Mouse (Mus musculus) ES-E14 (cell line): ENCODE results near the gene Stx16. TPM values are rescaled to one million over a fixed set of nuclear protein-coding genes. Genes with fewer than 3 reads are reported as not detected.
A peak's percentile ranks its signal among the peaks of the same experiment; 100 is the strongest.

Experiments used
- DNase-seq: peaks from one replicate; pipeline ENCODE4 v3.0.0-alpha.2; 2013; ENCODE audit warnings: low read depth, low spot score
- H3K27ac ChIP-seq: 2 replicates; pipeline ENCODE4 v1.5.1; 2012; ENCODE audit warnings: low read depth, mild to moderate bottlenecking, low read length, moderate library complexity, mixed read lengths; ENCODE audit not compliant: poor library complexity, insufficient read depth, severe bottlenecking
- H3K36me3 ChIP-seq: 2 replicates; pipeline ENCODE4 v1.6.1; 2012; ENCODE audit warnings: mild to moderate bottlenecking, low read length, moderate library complexity, mixed read lengths; ENCODE audit not compliant: control insufficient read depth, poor library complexity, insufficient read depth, severe bottlenecking
- H3K4me1 ChIP-seq, 2 experiments: fragments of 150-350 bp in 1 of 2; sonication (generic) in 1 of 2; 2 replicates each; pipeline ENCODE4 v1.6.1; 2012; ENCODE audit warnings: low read length in 2 of 2, mild to moderate bottlenecking in 1 of 2, mixed read lengths in 1 of 2; ENCODE audit not compliant: control insufficient read depth in 2 of 2, insufficient read depth in 2 of 2, poor library complexity in 1 of 2
- H3K4me3 ChIP-seq, 2 experiments: fragments of 150-350 bp in 1 of 2; sonication (generic) in 1 of 2; 2 replicates each; pipeline ENCODE4 v1.5.1; 2012; ENCODE audit warnings: low read length in 2 of 2, low read depth in 1 of 2, mild to moderate bottlenecking in 1 of 2, mixed read lengths in 1 of 2; ENCODE audit not compliant: insufficient read depth in 1 of 2, poor library complexity in 1 of 2, severe bottlenecking in 1 of 2
- H3K9ac ChIP-seq: 2 replicates; pipeline ENCODE4 v1.6.1; 2012; ENCODE audit warnings: low read depth, mild to moderate bottlenecking, low read length, mixed read lengths; ENCODE audit not compliant: poor library complexity, insufficient read depth, severe bottlenecking
- H3K9me3 ChIP-seq: fragments of 150-350 bp; sonication (generic); 2 replicates; pipeline ENCODE4 v1.6.1; 2012; ENCODE audit warnings: low read depth, mild to moderate bottlenecking, low read length; ENCODE audit not compliant: control insufficient read depth, insufficient read depth
- CHD2 ChIP-seq: IDR thresholded peaks from 2 replicates; pipeline ENCODE4 v1.6.1; 2014; ENCODE audit warnings: mild to moderate bottlenecking, low read depth, low read length, inconsistent platforms
- HCFC1 ChIP-seq: IDR thresholded peaks from 2 replicates; pipeline ENCODE4 v1.6.1; 2012; ENCODE audit warnings: low read length, inconsistent platforms, borderline replicate concordance; ENCODE audit not compliant: insufficient read depth
- MAFK ChIP-seq: IDR thresholded peaks from 2 replicates; pipeline ENCODE4 v1.6.1; 2014; ENCODE audit warnings: mild to moderate bottlenecking, low read depth, low read length, inconsistent platforms; ENCODE audit not compliant: insufficient read depth
- ZC3H11A ChIP-seq: IDR thresholded peaks from 2 replicates; pipeline ENCODE4 v1.6.1; 2012; ENCODE audit warnings: low read depth, mild to moderate bottlenecking, inconsistent platforms, low read length, borderline replicate concordance
- ZNF384 ChIP-seq: IDR thresholded peaks from 2 replicates; pipeline ENCODE4 v1.6.1; 2012; ENCODE audit warnings: low read depth, low read length, inconsistent platforms
- in situ Hi-C, 2 experiments: fragments of 600-800 bp; cut with MboI; formaldehyde crosslinking; loops; one replicate each; pipeline ENCODE4 v1.15.1; 2025; ENCODE audit warnings: low sequenced_read_pairs in 2 of 2, inconsistent platforms in 1 of 2; ENCODE audit not compliant: unreplicated experiment in 2 of 2
- total RNA-seq: library from RNA; depleted of rRNA; stranded (reverse); fragments of 300-350 nt; gene quantifications from 2 replicates; pipeline ENCODE4 v1.2.3, GENCODE M21; 2012; rRNA removed

The Stx16 gene
- 31.4 and 31.6 TPM in 2 replicates for total RNA-seq

GRCm38 (mm10) chr2:174075673-174076432, at the start of gene Stx16:
Gene Stx16, plus strand, starts transcription at chr2:174076308.
- peak within 1 kb of the TSS; percentile 83 for H3K9ac ChIP-seq
- H3K36me3 ChIP-seq, result no peaks in the 10 kb centered on the region
- in situ Hi-C loops, result no loop called here
- no peak for TF ChIP-seq MAFK
- TF ChIP-seq HCFC1, result peak; percentile 91
- peak; percentile 80 for TF ChIP-seq ZNF384
- H3K9me3 ChIP-seq, result no peaks in the 10 kb centered on the region
- DNase-seq, result peak; percentile 90
- H3K27ac ChIP-seq, result peak within 1 kb of the TSS; percentile 40; the same call in 1 of the 2 replicates
- peak within 1 kb of the TSS; percentile 86 to 97 for H3K4me3 ChIP-seq
- peaks cover 2 to 3% of the 10 kb centered on the region in 2 experiments; a peak in 1 of 4 replicates for H3K4me1 ChIP-seq

GRCm38 (mm10) chr2:174026406-174026805, 49.7 kb upstream of the Stx16 start:
- H3K36me3 ChIP-seq, result no peaks in the 10 kb centered on the region
- in situ Hi-C loops, result no loop called here
- H3K4me3 ChIP-seq, result no peak overlapping the region
- no peaks in the 10 kb centered on the region for H3K9me3 ChIP-seq
- no peak for DNase-seq
- TF ChIP-seq MAFK, result no peak
- no peak for TF ChIP-seq ZC3H11A
- TF ChIP-seq ZNF384, result no peak
- TF ChIP-seq CHD2, result no peak
- TF ChIP-seq HCFC1, result no peak
- no peaks in the 10 kb centered on the region for H3K4me1 ChIP-seq
- no peak overlapping the region for H3K9ac ChIP-seq
- H3K27ac ChIP-seq, result no peak overlapping the region

GRCm38 (mm10) chr2:174033257-174033800, 42.8 kb upstream of the Stx16 start:
- DNase-seq, result no peak
- H3K9me3 ChIP-seq, result no peaks in the 10 kb centered on the region
- no peaks in the 10 kb centered on the region for H3K36me3 ChIP-seq
- H3K9ac ChIP-seq, result no peak overlapping the region
- TF ChIP-seq ZNF384, result no peak
- no peaks in the 10 kb centered on the region for H3K4me1 ChIP-seq
- H3K27ac ChIP-seq, result no peak overlapping the region
- no peak overlapping the region for H3K4me3 ChIP-seq
- in situ Hi-C loops, result no loop called here

GRCm38 (mm10) chr2:174047656-174048055, 28.5 kb upstream of the Stx16 start:
- Histone ChIP-seq H3K9ac (no peak overlapping the region), H3K4me1 (peaks cover 6 to 9% of the 10 kb centered on the region in 2 experiments; a peak in 3 of 4 replicates), H3K9me3 (no peaks in the 10 kb centered on the region), H3K36me3 (no peaks in the 10 kb centered on the region), H3K27ac (no peak overlapping the region), H3K4me3 (no peak overlapping the region)
- in situ Hi-C loops, result no loop called here
- TF ChIP-seq CHD2, result no peak
- no peak for TF ChIP-seq HCFC1
- no peak for TF ChIP-seq MAFK
- TF ChIP-seq ZC3H11A, result no peak
- no peak for TF ChIP-seq ZNF384
- DNase-seq, result no peak
